Mouse (Mus musculus) c-Kit-positive CD71-positive TER-119-negative erythroid progenitor cells, embryonic 14.5 days (primary cell): ENCODE measurements around the gene Rpl36a-ps1.
"Not testable (repeated sequence)": the region's sequence is repeated elsewhere in the genome, so short reads cannot be mapped to it uniquely, and the experiment has no call there.

ENCODE experiments used
- DNase-seq: peaks from one replicate; pipeline ENCODE4 v3.0.0-alpha.2; 2013; ENCODE audit warnings: low read depth

The Rpl36a-ps1 gene

DNA sequence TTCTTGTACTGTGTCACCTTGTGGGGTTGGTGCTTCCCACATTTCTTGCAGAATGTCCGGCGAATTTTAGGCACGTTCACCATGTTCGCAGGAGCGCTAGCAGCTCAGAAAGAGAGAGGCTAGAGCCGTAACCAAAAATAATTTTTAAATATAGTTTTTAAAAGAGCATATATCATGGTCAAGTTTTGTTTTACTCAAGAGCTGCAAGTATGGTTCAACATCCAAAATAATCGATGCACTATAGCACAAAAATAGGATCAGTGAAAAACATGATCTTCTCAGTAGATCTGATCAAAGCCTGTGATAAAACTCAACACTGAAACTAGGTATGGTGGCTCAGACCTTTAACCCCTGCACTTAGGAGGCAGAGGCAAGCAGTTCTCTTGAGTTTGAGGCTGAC, at the start of gene Rpl36a-ps1:
Rpl36a-ps1 (minus strand) TSS at position 101 of the 400 bp plus-strand sequence.
- DNase-seq: no peak

GRCm38 (mm10) chr14:99043499-99043898, 49.4 kb upstream of the Rpl36a-ps1 start:
- no peak for DNase-seq

DNA sequence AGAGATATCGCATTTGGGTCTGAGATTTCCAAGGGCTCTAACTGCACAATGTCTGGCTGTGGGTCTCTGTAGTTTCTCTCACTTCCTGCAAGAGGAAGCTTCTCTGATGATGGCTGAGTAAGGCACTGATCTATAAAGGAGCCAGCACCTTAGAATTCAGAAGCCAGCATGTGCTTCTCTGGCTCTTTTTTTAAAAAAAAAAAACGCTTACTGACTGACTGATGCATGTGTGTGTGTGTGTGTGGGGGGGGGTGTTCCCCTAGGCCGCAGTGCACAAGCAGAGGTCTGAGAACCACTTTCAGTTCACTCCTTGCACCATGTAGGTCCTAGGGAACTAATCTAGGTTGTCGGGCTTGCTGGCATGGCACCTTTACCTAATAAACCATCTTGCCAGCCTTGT, 47.3 kb upstream of the Rpl36a-ps1 start:
- DNase-seq: no peak

DNA sequence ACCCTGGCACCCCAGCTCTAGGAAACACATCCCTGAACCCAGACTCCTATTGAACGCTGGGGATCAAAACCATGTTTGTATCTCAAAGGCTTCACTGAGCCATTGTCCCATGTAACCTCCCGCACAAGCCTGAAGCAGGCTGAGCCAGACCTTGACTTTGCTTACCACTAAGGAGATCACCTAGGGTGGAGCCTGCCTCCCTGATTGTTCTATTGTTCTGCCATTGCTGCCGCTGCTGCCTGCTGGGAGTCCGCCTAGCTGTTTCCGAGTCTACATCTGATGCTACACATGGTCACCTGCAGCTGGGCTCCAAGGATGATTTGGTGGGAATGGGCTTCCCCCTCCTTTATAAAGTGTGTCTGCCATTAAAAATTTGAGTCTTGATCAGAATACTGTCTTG, 45.2 kb upstream of the Rpl36a-ps1 start:
- DNase-seq: not testable (repeated sequence)

- no peak for DNase-seq
Measured at GRCm38 (mm10) chr14:99037703-99038102, 43.6 kb upstream of the Rpl36a-ps1 start.

- no peak for DNase-seq
Measured at GRCm38 (mm10) chr14:99036039-99036438, 41.9 kb upstream of the Rpl36a-ps1 start.

GRCm38 (mm10) chr14:99034851-99035250, 40.7 kb upstream of the Rpl36a-ps1 start:
- not testable (repeated sequence) for DNase-seq

GRCm38 (mm10) chr14:99032596-99032995, 38.5 kb upstream of the Rpl36a-ps1 start:
- DNase-seq: no peak

DNA sequence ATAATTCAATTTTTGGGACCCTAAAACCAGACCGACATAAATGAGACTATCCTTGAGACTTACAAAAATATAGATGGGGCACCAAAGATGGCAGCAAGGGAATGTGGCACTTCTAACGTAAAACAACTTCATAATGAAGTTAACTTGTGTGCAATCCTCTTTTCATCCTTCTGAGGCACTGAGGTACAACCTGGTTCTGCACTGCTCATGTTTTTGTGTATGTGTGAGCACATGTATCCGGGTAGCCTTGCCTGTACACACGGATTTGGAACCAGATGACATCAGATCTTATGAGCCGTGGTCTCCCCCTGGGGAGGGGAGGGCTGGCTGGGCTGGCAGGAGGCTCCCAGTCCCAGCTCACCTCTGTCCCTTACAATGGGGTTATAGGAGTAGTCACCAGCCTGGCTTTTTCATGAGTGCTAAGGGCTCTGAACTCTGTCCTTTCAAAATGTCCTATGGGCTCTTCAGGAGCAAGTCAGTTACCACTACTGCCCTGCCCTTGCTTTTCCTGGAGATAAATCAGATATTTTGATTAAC, 37.3 kb upstream of the Rpl36a-ps1 start:
- no peak for DNase-seq

- no peak for DNase-seq
Measured at GRCm38 (mm10) chr14:99029987-99030386, 35.9 kb upstream of the Rpl36a-ps1 start.

GRCm38 (mm10) chr14:99022346-99023086, 28.4 kb upstream of the Rpl36a-ps1 start:
- DNase-seq: no peak

GRCm38 (mm10) chr14:99019136-99019808, 25.2 kb upstream of the Rpl36a-ps1 start:
- no peak for DNase-seq

DNA sequence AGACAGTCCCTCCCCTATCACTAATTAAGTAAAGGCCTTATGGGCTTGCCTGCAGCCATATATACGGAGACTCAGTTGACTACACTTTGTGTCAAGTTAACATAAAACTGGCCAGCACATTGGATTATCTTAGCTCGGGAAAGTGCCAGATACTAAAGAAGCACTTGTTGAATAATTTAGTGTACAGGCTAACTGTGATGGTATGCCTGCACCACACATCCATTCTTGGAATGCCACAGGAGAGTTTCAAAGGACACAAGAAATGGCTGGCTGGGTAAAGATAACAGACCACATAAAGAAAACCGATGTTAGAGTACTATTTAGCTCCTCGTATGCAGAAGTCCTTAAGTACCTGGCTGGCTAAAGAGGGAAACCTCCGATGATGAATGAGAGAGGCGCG, 24.6 kb upstream of the Rpl36a-ps1 start:
- no peak for DNase-seq

- no peak for DNase-seq
Measured at GRCm38 (mm10) chr14:99010920-99011313, 16.8 kb upstream of the Rpl36a-ps1 start.

DNA sequence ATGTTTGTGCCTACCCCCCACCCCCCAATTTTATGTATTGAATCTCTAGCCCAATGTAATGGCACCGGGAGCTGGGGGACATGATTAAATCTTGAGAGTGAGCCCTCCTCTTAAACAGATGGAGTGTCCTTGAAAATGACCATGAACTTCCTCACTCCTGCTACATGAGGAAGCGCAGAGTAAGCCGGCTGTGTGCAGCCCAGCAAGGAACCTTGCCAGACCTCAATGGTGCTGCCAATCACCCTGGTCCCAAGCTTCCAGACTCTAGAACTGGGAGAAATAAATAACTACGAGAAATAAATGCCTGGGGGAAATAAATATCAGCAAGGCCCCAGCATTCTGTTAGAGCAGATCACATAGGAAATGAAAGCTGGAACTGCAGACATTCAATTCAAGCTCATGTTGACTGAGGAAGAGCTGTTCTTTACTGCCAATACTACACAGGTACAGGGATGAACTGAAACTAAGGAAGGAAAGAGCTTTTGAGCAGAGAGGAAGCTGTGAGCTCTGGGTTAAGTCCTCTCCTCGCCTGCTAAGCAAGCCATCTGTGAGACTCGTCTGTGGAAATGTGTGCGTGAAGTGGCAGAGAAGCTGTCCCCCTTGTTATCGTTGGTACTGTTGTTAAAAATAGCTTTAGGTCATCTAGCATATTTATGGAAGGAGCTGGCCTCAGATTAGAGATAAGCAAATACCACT, 16.3 kb upstream of the Rpl36a-ps1 start:
- DNase-seq: no peak

GRCm38 (mm10) chr14:98992482-98992881, 1.6 kb downstream of the Rpl36a-ps1 start:
- DNase-seq: no peak

- DNase-seq: no peak
Measured at GRCm38 (mm10) chr14:98990636-98991035, 3.5 kb downstream of the Rpl36a-ps1 start.

DNA sequence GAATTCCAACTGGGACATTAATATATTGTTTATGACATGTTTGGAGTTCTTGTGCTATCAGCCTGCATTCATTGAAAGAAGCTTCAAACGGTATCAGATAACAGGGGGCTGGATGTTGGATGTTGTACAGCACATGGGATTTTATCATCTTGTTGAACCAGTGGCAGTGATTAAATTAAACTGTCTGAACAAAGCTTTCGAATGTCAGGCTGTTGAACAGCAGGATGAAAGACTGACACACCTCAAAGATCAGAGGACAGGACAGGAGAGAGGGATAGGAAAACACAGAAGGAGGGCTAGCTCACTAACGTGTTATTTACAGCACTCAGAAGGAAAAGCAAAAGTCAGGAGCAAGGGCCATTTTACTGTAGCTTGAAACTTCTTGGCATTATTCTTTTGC, 4.3 kb downstream of the Rpl36a-ps1 start:
- no peak for DNase-seq

- DNase-seq: no peak
Measured at GRCm38 (mm10) chr14:98971921-98972320, 22.2 kb downstream of the Rpl36a-ps1 start.

GRCm38 (mm10) chr14:98958978-98959658, 35.0 kb downstream of the Rpl36a-ps1 start:
- no peak for DNase-seq

DNA sequence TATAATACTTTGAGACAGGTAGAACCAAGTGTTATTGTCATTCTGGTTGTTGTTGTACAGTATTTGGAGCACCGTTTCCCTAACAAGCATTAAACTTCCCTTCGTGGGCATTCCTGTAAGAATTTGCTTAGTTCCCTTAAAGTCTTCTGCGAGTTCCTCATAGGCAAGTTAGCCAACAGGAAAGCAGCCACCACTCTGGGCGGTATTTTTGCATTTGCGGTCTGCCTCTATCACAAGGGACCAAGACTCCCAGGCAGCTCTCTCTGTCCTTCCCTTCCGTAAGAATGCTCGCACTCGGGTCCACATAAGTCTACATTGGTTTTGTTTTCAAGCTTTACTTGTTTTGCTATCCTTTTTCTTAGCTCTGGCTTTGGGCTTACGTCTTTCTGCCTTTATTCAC, 37.3 kb downstream of the Rpl36a-ps1 start:
- DNase-seq: no peak

DNA sequence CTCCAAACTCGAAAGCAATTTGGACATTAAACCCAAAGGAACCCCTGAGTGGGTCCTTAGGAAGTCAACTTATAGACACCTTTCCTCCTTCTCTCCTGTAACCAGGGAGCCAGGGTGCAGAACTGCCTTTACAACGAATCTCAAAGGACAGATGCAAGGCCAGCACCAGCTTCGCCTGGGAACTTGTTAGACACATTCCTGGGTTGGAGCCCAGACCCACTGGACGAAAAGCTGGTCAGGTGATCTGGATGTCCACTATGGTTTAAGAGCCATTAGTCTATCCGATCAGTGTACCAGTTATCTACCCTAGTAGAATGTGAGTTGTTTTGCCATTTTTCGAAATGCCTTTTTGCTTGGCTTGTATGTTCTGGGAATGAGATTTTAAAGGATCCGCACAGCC, 41.7 kb downstream of the Rpl36a-ps1 start:
- DNase-seq: no peak
